Mouse (Mus musculus) megakaryocyte, embryonic 14.5 days (primary cell): Measurements from ENCODE around the gene Sept5.

ENCODE experiments used
- FLI1 ChIP-seq: IDR thresholded peaks from 2 replicates; pipeline ENCODE4 v1.6.1; 2012; ENCODE audit warnings: low read length, inconsistent platforms, mixed read lengths
- GATA1 ChIP-seq: IDR thresholded peaks from 3 replicates; pipeline ENCODE4 v1.6.1; 2012; ENCODE audit warnings: mixed read lengths, low read length, inconsistent platforms, borderline replicate concordance

DNA sequence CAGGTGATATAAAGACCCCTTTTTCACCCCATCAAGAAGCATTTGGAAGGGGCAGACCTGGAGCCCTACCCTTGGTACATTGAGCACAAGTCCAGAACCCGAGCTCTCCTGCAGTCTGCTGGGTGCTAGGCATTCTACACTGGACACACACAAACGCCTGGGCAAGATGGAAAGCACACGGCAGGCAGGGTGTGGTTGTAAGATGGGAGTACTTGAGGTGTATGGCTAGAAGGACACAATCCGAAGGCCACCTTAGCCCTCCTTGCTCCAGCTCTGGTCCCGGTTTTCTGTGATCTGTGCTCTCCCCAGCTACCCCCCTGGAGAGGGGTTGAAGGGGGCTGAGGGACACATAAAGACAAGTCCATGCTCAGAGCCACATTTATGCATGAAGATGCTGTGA lies 537 bp upstream of the Sept5 start:
- no peak for TF ChIP-seq GATA1
- no peak for TF ChIP-seq FLI1
